Mouse (Mus musculus): Measurements from ENCODE around the gene Zbtb12. TPM values are rescaled to one million over a fixed set of nuclear protein-coding genes. Genes with fewer than 3 reads are reported as not detected.

Gene Zbtb12
- polyA plus RNA-seq, 1 experiment from 2014 or later: 1.9 TPM

DNA sequence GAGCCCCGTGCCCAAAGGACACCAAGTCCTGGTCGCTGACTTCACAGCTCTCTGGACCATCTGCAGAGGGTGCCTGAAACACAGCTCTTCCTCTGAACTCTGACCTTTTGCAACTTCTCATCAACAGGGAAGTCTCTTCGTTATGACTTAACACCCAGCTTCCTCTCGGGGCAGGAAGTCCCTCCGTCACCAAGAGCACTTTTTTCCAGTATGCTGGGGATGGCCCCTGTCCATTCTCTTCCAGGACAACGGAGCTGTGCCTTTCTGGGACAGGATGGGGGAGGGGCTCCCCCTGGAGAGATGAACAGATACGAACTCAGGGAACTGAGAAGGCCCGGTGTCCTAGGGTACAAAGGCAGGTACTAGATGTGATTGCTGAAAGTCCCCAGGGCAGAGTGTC lies 55.5 kb downstream of the Zbtb12 start:
- DNase-seq (ENCODE audit: low spot score) (no peak), ATAC-seq (ENCODE audit: insufficient number of reproducible peaks, low FRiP score, low TSS enrichment, low read depth) (no peak)
- Histone ChIP-seq H3K9ac (ENCODE audit: low read length) (no peak overlapping the region), H3K27ac (replicated peaks; ENCODE audit: low read depth, low read length) (no peak overlapping the region), H3K4me2 (ENCODE audit: low read depth, severe bottlenecking) (no peak overlapping the region), H3K4me1 (ENCODE audit: control insufficient read depth, insufficient read depth, low read length) (peaks cover 4% of the 10 kb centered on the region), H3K36me3 (ENCODE audit: control insufficient read depth, insufficient read depth, low read length) (no peaks in the 10 kb centered on the region), H3K4me3 (ENCODE audit: low read depth, low read length) (no peak overlapping the region), H3K27me3 (ENCODE audit: control insufficient read depth, insufficient read depth, low read length) (no peaks in the 10 kb centered on the region), H3K9me3 (ENCODE audit: control insufficient read depth, low read length) (no peaks in the 10 kb centered on the region)
- WGBS: 55% methylated on average over 8 of the region's 8 CpGs

- H3K36me3 ChIP-seq (ENCODE audit: control insufficient read depth, insufficient read depth, low read length): no peaks in the 10 kb centered on the region
- ATAC-seq (ENCODE audit: insufficient number of reproducible peaks, low FRiP score, low TSS enrichment, low read depth): no peak
- 81% methylated on average over 6 of the region's 6 CpGs for WGBS
Measured at GRCm38 (mm10) chr17:34937960-34938505, 58.8 kb downstream of the Zbtb12 start.

DNA sequence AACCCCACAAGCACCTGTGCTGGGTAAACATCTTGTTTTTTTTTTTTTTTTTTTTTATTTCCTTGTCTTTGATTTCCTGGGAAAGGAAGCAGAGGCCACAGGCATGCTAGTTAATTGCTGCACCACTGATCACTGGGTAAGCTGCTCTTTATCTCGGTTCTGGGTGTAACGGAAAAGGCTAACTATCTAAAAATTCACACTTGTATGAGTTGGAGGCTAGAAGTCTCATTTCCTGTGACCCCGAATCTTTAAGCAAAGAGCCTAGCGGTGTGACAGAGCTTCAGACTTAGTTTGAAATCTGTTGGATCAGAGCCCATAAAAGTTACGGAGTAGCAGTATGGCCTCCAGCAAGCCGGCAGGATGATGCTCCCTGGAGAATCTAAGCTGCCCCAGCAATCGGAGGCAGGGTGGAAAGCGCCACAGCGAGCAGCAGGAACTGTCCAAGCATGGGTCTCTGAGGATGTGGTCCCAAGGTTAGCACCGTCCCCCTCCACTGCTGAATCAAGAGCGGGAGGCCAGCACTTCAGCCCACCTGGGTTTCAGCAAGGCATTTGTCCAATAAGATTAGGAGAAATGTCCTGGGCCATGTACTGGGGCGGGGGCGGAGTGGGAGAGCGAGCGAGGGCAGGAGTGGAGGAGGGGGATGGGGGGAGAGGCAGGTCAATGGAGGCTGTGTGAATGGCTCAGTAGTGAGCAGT lies 62.2 kb downstream of the Zbtb12 start:
- DNase-seq (ENCODE audit: low spot score): peak; percentile 62
- Histone ChIP-seq H3K9ac (ENCODE audit: low read length) (peak overlapping the region; percentile 55), H3K36me3 (ENCODE audit: control insufficient read depth, insufficient read depth, low read length) (no peaks in the 10 kb centered on the region), H3K27me3 (ENCODE audit: control insufficient read depth, insufficient read depth, low read length) (no peaks in the 10 kb centered on the region), H3K9me3 (ENCODE audit: control insufficient read depth, low read length) (no peaks in the 10 kb centered on the region), H3K27ac (replicated peaks; ENCODE audit: low read depth, low read length) (no peak overlapping the region; the same call in 1 of the 2 replicates), H3K4me3 (ENCODE audit: low read depth, low read length) (peak overlapping the region; percentile 28), H3K4me2 (ENCODE audit: low read depth, severe bottlenecking) (peak overlapping the region; percentile 51), H3K4me1 (ENCODE audit: control insufficient read depth, insufficient read depth, low read length) (0 out of 2 replicates have a peak, but pooled peaks cover 4% of the 10 kb centered on the region)
- 8% methylated on average over 15 of the region's 15 CpGs for WGBS
- ATAC-seq (ENCODE audit: insufficient number of reproducible peaks, low FRiP score, low TSS enrichment, low read depth): peak; percentile 78; the same call in 1 of the 2 replicates

More at GRCm38 (mm10) chr17:34937960-34938505, 58.8 kb downstream of the Zbtb12 start:
- Histone ChIP-seq H3K9me3 (ENCODE audit: control insufficient read depth, low read length) (no peaks in the 10 kb centered on the region), H3K27ac (replicated peaks; ENCODE audit: low read depth, low read length) (no peak overlapping the region), H3K9ac (ENCODE audit: low read length) (no peak overlapping the region), H3K27me3 (ENCODE audit: control insufficient read depth, insufficient read depth, low read length) (no peaks in the 10 kb centered on the region), H3K4me3 (ENCODE audit: low read depth, low read length) (no peak overlapping the region), H3K4me2 (ENCODE audit: low read depth, severe bottlenecking) (no peak overlapping the region), H3K4me1 (ENCODE audit: control insufficient read depth, insufficient read depth, low read length) (0 out of 2 replicates have a peak, but pooled peaks cover 4% of the 10 kb centered on the region)
- no peak for DNase-seq (ENCODE audit: low spot score)

- WGBS: 88% methylated on average over 4 of the region's 4 CpGs
- Histone ChIP-seq H3K36me3 (ENCODE audit: control insufficient read depth, insufficient read depth, low read length) (no peaks in the 10 kb centered on the region), H3K4me1 (ENCODE audit: control insufficient read depth, insufficient read depth, low read length) (0 out of 2 replicates have a peak, but pooled peaks cover 4% of the 10 kb centered on the region), H3K27ac (replicated peaks; ENCODE audit: low read depth, low read length) (no peak overlapping the region), H3K9me3 (ENCODE audit: control insufficient read depth, low read length) (no peaks in the 10 kb centered on the region), H3K4me3 (ENCODE audit: low read depth, low read length) (no peak overlapping the region), H3K27me3 (ENCODE audit: control insufficient read depth, insufficient read depth, low read length) (no peaks in the 10 kb centered on the region), H3K9ac (ENCODE audit: low read length) (no peak overlapping the region), H3K4me2 (ENCODE audit: low read depth, severe bottlenecking) (no peak overlapping the region)
- DNase-seq (ENCODE audit: low spot score): no peak
- no peak for ATAC-seq (ENCODE audit: insufficient number of reproducible peaks, low FRiP score, low TSS enrichment, low read depth)
Measured at GRCm38 (mm10) chr17:34943128-34943815, 64.0 kb downstream of the Zbtb12 start.

DNA sequence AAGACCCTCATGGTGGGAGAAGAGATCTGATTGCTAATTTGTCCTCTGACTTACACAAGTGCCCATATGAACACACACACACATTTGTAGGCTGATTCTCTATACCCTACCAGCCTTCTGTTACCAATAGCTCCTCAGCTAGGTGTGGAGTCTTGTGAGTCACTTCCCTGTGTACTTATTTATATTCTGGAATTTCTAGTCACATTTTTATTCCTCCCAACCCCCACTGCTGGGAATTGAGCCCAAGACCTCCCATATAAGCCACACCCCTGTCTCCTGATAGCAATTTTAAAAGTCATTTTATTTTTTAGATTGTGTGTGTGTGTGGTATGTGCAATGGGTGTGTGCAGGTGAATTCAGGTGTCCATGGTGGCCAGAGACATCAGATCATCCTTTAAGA lies 65.1 kb downstream of the Zbtb12 start:
- ATAC-seq (ENCODE audit: insufficient number of reproducible peaks, low FRiP score, low TSS enrichment, low read depth): no peak
- Histone ChIP-seq H3K27ac (replicated peaks; ENCODE audit: low read depth, low read length) (no peak overlapping the region), H3K36me3 (ENCODE audit: control insufficient read depth, insufficient read depth, low read length) (no peaks in the 10 kb centered on the region), H3K27me3 (ENCODE audit: control insufficient read depth, insufficient read depth, low read length) (no peaks in the 10 kb centered on the region), H3K4me1 (ENCODE audit: control insufficient read depth, insufficient read depth, low read length) (0 out of 2 replicates have a peak, but pooled peaks cover 4% of the 10 kb centered on the region), H3K4me3 (ENCODE audit: low read depth, low read length) (no peak overlapping the region), H3K9ac (ENCODE audit: low read length) (no peak overlapping the region), H3K4me2 (ENCODE audit: low read depth, severe bottlenecking) (no peak overlapping the region), H3K9me3 (ENCODE audit: control insufficient read depth, low read length) (no peaks in the 10 kb centered on the region)
- no peak for DNase-seq (ENCODE audit: low spot score)

Small RNAs within 50 kb of the gene (microRNA-seq; reads per million reads assigned to microRNA genes)
- gene Mir6970 (1.2 reads per million), gene Mir6971 (not detected), gene Mir6972 (not detected)

Other genes starting within 250 kb of the Zbtb12 start
- 0.17 and 0.20 TPM in 2 replicates for gene Prrt1, start 249.9 kb upstream of the Zbtb12 start, polyA plus RNA-seq (2014; fragmentation: Nextera tagmentation; extraction: Ambion mirVana)
- gene Fkbpl, start 234.7 kb upstream of the Zbtb12 start, polyA plus RNA-seq (2014; fragmentation: Nextera tagmentation; extraction: Ambion mirVana): 13.1 and 19.3 TPM in 2 replicates
- 63.4 and 71.4 TPM in 2 replicates for gene Atf6b, start 232.3 kb upstream of the Zbtb12 start, polyA plus RNA-seq (2014; fragmentation: Nextera tagmentation; extraction: Ambion mirVana)
- not detected in 2 replicates for gene Tnxb, start 208.9 kb upstream of the Zbtb12 start, polyA plus RNA-seq (2014; fragmentation: Nextera tagmentation; extraction: Ambion mirVana)
- gene C4b, start 135.6 kb upstream of the Zbtb12 start, polyA plus RNA-seq (2014; fragmentation: Nextera tagmentation; extraction: Ambion mirVana): not detected in 2 replicates
- not detected in 2 replicates for gene Cyp21a1, start 74.9 kb upstream of the Zbtb12 start, polyA plus RNA-seq (2014; fragmentation: Nextera tagmentation; extraction: Ambion mirVana)
- gene Stk19, start 42.5 kb upstream of the Zbtb12 start, polyA plus RNA-seq (2014; fragmentation: Nextera tagmentation; extraction: Ambion mirVana): 20.5 and 21.2 TPM in 2 replicates
- gene Dxo, start 42.5 kb upstream of the Zbtb12 start, polyA plus RNA-seq (2014; fragmentation: Nextera tagmentation; extraction: Ambion mirVana): 72.4 and 74.6 TPM in 2 replicates
- 43.2 and 49.0 TPM in 2 replicates for gene Skiv2l, start 29.3 kb upstream of the Zbtb12 start, polyA plus RNA-seq (2014; fragmentation: Nextera tagmentation; extraction: Ambion mirVana)
- 152 TPM in 2 replicates for gene Nelfe, start 29.1 kb upstream of the Zbtb12 start, polyA plus RNA-seq (2014; fragmentation: Nextera tagmentation; extraction: Ambion mirVana)
- gene Cfb, start 17.0 kb upstream of the Zbtb12 start, polyA plus RNA-seq (2014; fragmentation: Nextera tagmentation; extraction: Ambion mirVana): 1.6 and 2.6 TPM in 2 replicates
- not detected in 2 replicates for gene Gm20547, start 2.6 kb downstream of the Zbtb12 start, polyA plus RNA-seq (2014; fragmentation: Nextera tagmentation; extraction: Ambion mirVana)
- gene C2, start 18.8 kb downstream of the Zbtb12 start, polyA plus RNA-seq (2014; fragmentation: Nextera tagmentation; extraction: Ambion mirVana): 0.44 and 0.58 TPM in 2 replicates
- 77.8 and 78.9 TPM in 2 replicates for gene Ehmt2, start 19.0 kb downstream of the Zbtb12 start, polyA plus RNA-seq (2014; fragmentation: Nextera tagmentation; extraction: Ambion mirVana)
- 0.21 TPM in 1 of 2 replicates, not detected in the other for gene Slc44a4, start 35.0 kb downstream of the Zbtb12 start, polyA plus RNA-seq (2014; fragmentation: Nextera tagmentation; extraction: Ambion mirVana)
- 10.3 and 12.8 TPM in 2 replicates for gene Neu1, start 51.8 kb downstream of the Zbtb12 start, polyA plus RNA-seq (2014; fragmentation: Nextera tagmentation; extraction: Ambion mirVana)
- 0.43 and 0.44 TPM in 2 replicates for gene Hspa1b, start 79.8 kb downstream of the Zbtb12 start, polyA plus RNA-seq (2014; fragmentation: Nextera tagmentation; extraction: Ambion mirVana)
- gene Gm20481, start 90.4 kb downstream of the Zbtb12 start, polyA plus RNA-seq (2014; fragmentation: Nextera tagmentation; extraction: Ambion mirVana): 0.36 and 0.43 TPM in 2 replicates
- gene Hspa1a, start 92.7 kb downstream of the Zbtb12 start, polyA plus RNA-seq (2014; fragmentation: Nextera tagmentation; extraction: Ambion mirVana): 0.75 and 4.0 TPM in 2 replicates
- 1.5 and 1.6 TPM in 2 replicates for gene Hspa1l, start 93.2 kb downstream of the Zbtb12 start, polyA plus RNA-seq (2014; fragmentation: Nextera tagmentation; extraction: Ambion mirVana)
- gene Lsm2, start 102.4 kb downstream of the Zbtb12 start, polyA plus RNA-seq (2014; fragmentation: Nextera tagmentation; extraction: Ambion mirVana): 266 and 271 TPM in 2 replicates
- 124 and 140 TPM in 2 replicates for gene Vars, start 121.5 kb downstream of the Zbtb12 start, polyA plus RNA-seq (2014; fragmentation: Nextera tagmentation; extraction: Ambion mirVana)
- gene Vwa7, start 137.1 kb downstream of the Zbtb12 start, polyA plus RNA-seq (2014; fragmentation: Nextera tagmentation; extraction: Ambion mirVana): 0.07 and 0.16 TPM in 2 replicates
- 1.4 TPM in 2 replicates for gene Sapcd1, start 148.5 kb downstream of the Zbtb12 start, polyA plus RNA-seq (2014; fragmentation: Nextera tagmentation; extraction: Ambion mirVana)
- 3.5 and 3.7 TPM in 2 replicates for gene Msh5, start 167.3 kb downstream of the Zbtb12 start, polyA plus RNA-seq (2014; fragmentation: Nextera tagmentation; extraction: Ambion mirVana)
- gene Clic1, start 170.5 kb downstream of the Zbtb12 start, polyA plus RNA-seq (2014; fragmentation: Nextera tagmentation; extraction: Ambion mirVana): 52.1 and 76.7 TPM in 2 replicates
- 553 and 582 TPM in 2 replicates for gene Ddah2, start 179.6 kb downstream of the Zbtb12 start, polyA plus RNA-seq (2014; fragmentation: Nextera tagmentation; extraction: Ambion mirVana)
- gene Ly6g6c, start 185.9 kb downstream of the Zbtb12 start, polyA plus RNA-seq (2014; fragmentation: Nextera tagmentation; extraction: Ambion mirVana): 0.16 TPM in 1 of 2 replicates, not detected in the other
- 0.84 and 1.2 TPM in 2 replicates for gene Mpig6b, start 186.7 kb downstream of the Zbtb12 start, polyA plus RNA-seq (2014; fragmentation: Nextera tagmentation; extraction: Ambion mirVana)
- 1.5 and 2.1 TPM in 2 replicates for gene Ly6g6e, start 197.4 kb downstream of the Zbtb12 start, polyA plus RNA-seq (2014; fragmentation: Nextera tagmentation; extraction: Ambion mirVana)
- gene Ly6g6d, start 198.6 kb downstream of the Zbtb12 start, polyA plus RNA-seq (2014; fragmentation: Nextera tagmentation; extraction: Ambion mirVana): 0.72 and 1.6 TPM in 2 replicates
- gene Ly6g6f, start 206.1 kb downstream of the Zbtb12 start, polyA plus RNA-seq (2014; fragmentation: Nextera tagmentation; extraction: Ambion mirVana): 0.27 and 0.73 TPM in 2 replicates
- gene Abhd16a, start 209.8 kb downstream of the Zbtb12 start, polyA plus RNA-seq (2014; fragmentation: Nextera tagmentation; extraction: Ambion mirVana): 43.1 and 46.9 TPM in 2 replicates
- gene Ly6g5c, start 228.8 kb downstream of the Zbtb12 start, polyA plus RNA-seq (2014; fragmentation: Nextera tagmentation; extraction: Ambion mirVana): not detected in 2 replicates
- gene Ly6g5b, start 235.9 kb downstream of the Zbtb12 start, polyA plus RNA-seq (2014; fragmentation: Nextera tagmentation; extraction: Ambion mirVana): 0.44 and 0.75 TPM in 2 replicates
- 24.0 and 29.1 TPM in 2 replicates for gene Gpank1, start 242.0 kb downstream of the Zbtb12 start, polyA plus RNA-seq (2014; fragmentation: Nextera tagmentation; extraction: Ambion mirVana)
- 277 and 290 TPM in 2 replicates for gene Csnk2b, start 242.6 kb downstream of the Zbtb12 start, polyA plus RNA-seq (2014; fragmentation: Nextera tagmentation; extraction: Ambion mirVana)
- gene D17H6S53E, start 246.9 kb downstream of the Zbtb12 start, polyA plus RNA-seq (2014; fragmentation: Nextera tagmentation; extraction: Ambion mirVana): 8.6 and 8.9 TPM in 2 replicates